Comparison of ENCODE assay signal across 29 mouse cellular contexts in genomic region chr13:74439895-74440294, GRCm38 (mm10). TPM values are rescaled to one million over a fixed set of nuclear protein-coding genes. Genes with fewer than 3 reads are reported as not detected.
DNase-seq lines count a peak whose midpoint lies in the region; ATAC-seq and TF ChIP-seq lines count a peak whose summit lies in the region.
"Had no signal": no experiment of that assay in that cellular context is flagged by ENCODE, and none has a peak within 500 bp of the region (broad histone marks: within the 10 kb centered on the region; RNA-seq: fewer than 3 reads in every experiment).

No protein-coding gene starts in this region.

- H3K4me3 ChIP-seq in megakaryocyte, embryonic 14.5 days (replicated peaks) = peak overlapping the region; percentile 73
- no peak overlapping the region for H3K4me3 ChIP-seq in myocyte
- H3K4me3 ChIP-seq: embryonic facial prominence, embryonic 13.5 days; heart, embryonic 12.5 days; hindbrain, embryonic 10.5 days; intestine, embryonic 15.5 days; layer of hippocampus, adult 2 months; liver, embryonic 13.5 days had no signal

- peak; percentile 6 for DNase-seq in embryo, embryonic 10 days (ENCODE audit: low spot score)
- no peak for DNase-seq in embryo, embryonic 10.5 days (ENCODE audit: low spot score)
- DNase-seq in thymus, postnatal 4 days = peak; percentile 5
- no peak for DNase-seq in thymus, postnatal 0 days (ENCODE audit: low spot score)
- no peak for DNase-seq in layer of hippocampus, adult 9-10 months (ENCODE audit: low spot score)
- DNase-seq: adrenal gland, postnatal 36 days; cerebellum, adult 11-12 months; cerebellum, postnatal 14 days; embryo, embryonic 11 days; forebrain, postnatal 0 days; heart, postnatal 10 days; kidney, adult 8-10 months; layer of hippocampus, postnatal 36 days; liver, embryonic 13.5 days; lung, adult 2 months; lung, postnatal 14 days; retina, postnatal 1 day; right cerebral cortex, postnatal 25 days; spleen, adult 18-20 months; thymus, postnatal 25 days had no signal

- no peak for TF ChIP-seq POLR2A in myocyte (IDR thresholded peaks at IDR 0.05; ENCODE audit: insufficient read length, low read depth)

- no peak overlapping the region for H3ac ChIP-seq in myocyte (ENCODE audit: control insufficient read depth, insufficient read length)

- no peaks in the 10 kb centered on the region for H3K36me3 ChIP-seq in megakaryocyte, embryonic 14.5 days (replicated peaks; ENCODE audit: low read length)
- H3K36me3 ChIP-seq in myocyte (ENCODE audit: control insufficient read depth, insufficient read depth) = no peaks in the 10 kb centered on the region
- H3K36me3 ChIP-seq: liver, embryonic 13.5 days had no signal

- peaks cover 3% of the 10 kb centered on the region for H3K27me3 ChIP-seq in megakaryocyte, embryonic 14.5 days (replicated peaks)
- no peaks in the 10 kb centered on the region for H3K27me3 ChIP-seq in myocyte (ENCODE audit: control insufficient read depth, insufficient read depth, insufficient read length)
- H3K27me3 ChIP-seq: embryonic facial prominence, embryonic 13.5 days; heart, embryonic 12.5 days; intestine, embryonic 15.5 days; liver, embryonic 13.5 days had no signal

- H3K4me2 ChIP-seq in myocyte (ENCODE audit: low read depth) = no peak overlapping the region
- H3K4me2 ChIP-seq: embryonic facial prominence, embryonic 13.5 days; heart, embryonic 12.5 days; intestine, embryonic 15.5 days; liver, embryonic 13.5 days had no signal

- no peak for ATAC-seq in megakaryocyte, adult 5-6 weeks (ENCODE audit: poor library complexity, severe bottlenecking)
- ATAC-seq: forebrain, postnatal 0 days; hindbrain, embryonic 16.5 days; intestine, embryonic 15.5 days had no signal

- no peaks in the 10 kb centered on the region for H3K4me1 ChIP-seq in megakaryocyte, embryonic 14.5 days
- H3K4me1 ChIP-seq: embryonic facial prominence, embryonic 13.5 days; heart, embryonic 12.5 days; hindbrain, embryonic 10.5 days; intestine, embryonic 15.5 days; liver, embryonic 13.5 days had no signal

- peaks cover 63% of the 10 kb centered on the region for H3K9me3 ChIP-seq in megakaryocyte, embryonic 14.5 days

- H3K79me2 ChIP-seq in myocyte (ENCODE audit: control insufficient read depth, insufficient read depth) = no peaks in the 10 kb centered on the region

TF ChIP-seq in myocyte, 11 proteins besides CTCF, POLR2A, EP300 and RAD21:
- TF ChIP-seq SRF (IDR thresholded peaks at IDR 0.05; ENCODE audit: control insufficient read depth, insufficient read length, low read depth) (no peak), USF1 (IDR thresholded peaks at IDR 0.05; ENCODE audit: low read depth) (no peak), POLR2AphosphoS2 (IDR thresholded peaks at IDR 0.05; ENCODE audit: insufficient read length, low read depth) (peak; percentile 29)

RNA-seq across cellular contexts. Expression of gene Ftl1-ps1, which starts 40.4 kb away (rescaled TPM):
- polyA plus RNA-seq in megakaryocyte, embryonic 14.5 days (2012; ENCODE audit: insufficient read depth, low replicate concordance) = 42.6 and 52.8 TPM in 2 replicates
- 154 and 174 TPM in 2 replicates for total RNA-seq in megakaryocyte, adult 5-6 weeks (2015)
- total RNA-seq in megakaryocyte, adult 5-6 weeks (2017) = 32.7 and 33.9 TPM in 2 replicates
- 73.4 and 74.5 TPM in 2 replicates for polyA plus RNA-seq in thymus, postnatal 0 days (2015; fragmentation: Nextera tagmentation; extraction: Ambion mirVana)
- polyA plus RNA-seq in myocyte (2012; fragmentation: generic; extraction: Trizol) = 99.2 TPM

RNA-seq across cellular contexts. Expression of gene Zfp72, which starts 49.3 kb away (rescaled TPM):
- polyA plus RNA-seq in megakaryocyte, embryonic 14.5 days (2012; ENCODE audit: insufficient read depth, low replicate concordance) = not detected in 2 replicates
- total RNA-seq in megakaryocyte, adult 5-6 weeks (2015) = 1.5 and 2.6 TPM in 2 replicates
- total RNA-seq in megakaryocyte, adult 5-6 weeks (2017) = 0.53 and 1.7 TPM in 2 replicates
- 2.2 and 2.7 TPM in 2 replicates for polyA plus RNA-seq in thymus, postnatal 0 days (2015; fragmentation: Nextera tagmentation; extraction: Ambion mirVana)
- polyA plus RNA-seq in myocyte (2012; fragmentation: generic; extraction: Trizol) = 0.28 TPM

RNA-seq across cellular contexts. Expression of gene Zfp825, which starts 53.9 kb away (rescaled TPM):
- 1.2 TPM in 1 of 2 replicates, not detected in the other for polyA plus RNA-seq in megakaryocyte, embryonic 14.5 days (2012; ENCODE audit: insufficient read depth, low replicate concordance)
- total RNA-seq in megakaryocyte, adult 5-6 weeks (2015) = 21.2 and 28.7 TPM in 2 replicates
- total RNA-seq in megakaryocyte, adult 5-6 weeks (2017) = 8.4 and 12.4 TPM in 2 replicates
- polyA plus RNA-seq in thymus, postnatal 0 days (2015; fragmentation: Nextera tagmentation; extraction: Ambion mirVana) = 16.4 and 16.9 TPM in 2 replicates
- polyA plus RNA-seq in myocyte (2012; fragmentation: generic; extraction: Trizol) = 2.8 TPM

Comparison
In these comparisons a context has a peak if more than half of its experiments do, and no peak if none do; other contexts are left out.
1. DNase-seq: peak in embryo, embryonic 10 days (single experiment) and thymus, postnatal 4 days (single experiment); none in embryo, embryonic 10.5 days (single experiment), thymus, postnatal 0 days (single experiment) and layer of hippocampus, adult 9-10 months (single experiment).